In genomic region chr19:57323087-57323486, GRCm38 (mm10) we compare ENCODE assay signal across 17 mouse cellular contexts. TPM values are rescaled to one million over a fixed set of nuclear protein-coding genes. Genes with fewer than 3 reads are reported as not detected.
DNase-seq lines count a peak whose midpoint lies in the region; ATAC-seq and TF ChIP-seq lines count a peak whose summit lies in the region.
"Had no signal": no experiment of that assay in that cellular context is flagged by ENCODE, and none has a peak within 500 bp of the region (broad histone marks: within the 10 kb centered on the region; RNA-seq: fewer than 3 reads in every experiment).

No protein-coding gene starts in this region.

- no peak overlapping the region for H3K9ac ChIP-seq in heart, adult 2 months (ENCODE audit: low read depth, low read length)
- no peak overlapping the region for H3K9ac ChIP-seq in lung, postnatal 0 days (replicated peaks; ENCODE audit: low read depth)
- H3K9ac ChIP-seq: liver, postnatal 0 days; midbrain, embryonic 12.5 days had no signal

- TF ChIP-seq EP300 in heart, adult 2 months (IDR thresholded peaks at IDR 0.05; ENCODE audit: insufficient read depth, low read depth, low read length): no peak
- peak; percentile 15; the same call in 1 of the 2 replicates for TF ChIP-seq EP300 in lung, postnatal 0 days (IDR thresholded peaks at IDR 0.05)

- TF ChIP-seq POLR2A in heart, adult 2 months (IDR thresholded peaks at IDR 0.05; ENCODE audit: insufficient read depth, low read depth, low read length): no peak

- intact Hi-C loops in heart, adult 2 months (cut with DNase I): loop anchor here (10.0 kb wide), 1 partner anchor 398 kb away; no protein-coding TSS in a partner anchor
- intact Hi-C loops in heart, postnatal 25 days (cut with DNase I): loop anchor here (10.0 kb wide), 1 partner anchor 398 kb away; no protein-coding TSS in a partner anchor

- no peak overlapping the region for H3K4me3 ChIP-seq in heart, adult 2 months
- H3K4me3 ChIP-seq in lung, postnatal 0 days (ENCODE audit: low read depth, low read length): no peak overlapping the region
- H3K4me3 ChIP-seq: midbrain, embryonic 12.5 days; myocyte had no signal

- WGBS in heart, adult 2 months: 65% methylated on average over 8 of the region's 8 CpGs
- WGBS in lung, postnatal 0 days: 76% methylated on average over 8 of the region's 8 CpGs

- 0 out of 2 replicates have a peak, but pooled peaks have one; percentile 2 for ATAC-seq in lung, postnatal 0 days

- TF ChIP-seq CTCF in heart, adult 2 months (IDR thresholded peaks at IDR 0.05): peak; percentile 32
- TF ChIP-seq CTCF in lung, postnatal 0 days (IDR thresholded peaks at IDR 0.05): peak; percentile 43

- H3K4me1 ChIP-seq in heart, adult 2 months (ENCODE audit: control insufficient read depth, insufficient read depth, low read length): peaks cover 2% of the 10 kb centered on the region; the same call in 1 of the 2 replicates
- H3K4me1 ChIP-seq in lung, postnatal 0 days (ENCODE audit: insufficient read depth, low read depth, low read length): no peaks in the 10 kb centered on the region
- H3K4me1 ChIP-seq: midbrain, embryonic 12.5 days had no signal

- H3K27ac ChIP-seq in heart, adult 2 months: no peak overlapping the region
- H3K27ac ChIP-seq in lung, postnatal 0 days (ENCODE audit: low read length): no peak overlapping the region
- H3K27ac ChIP-seq: midbrain, embryonic 12.5 days had no signal

- no peak overlapping the region for H3K4me2 ChIP-seq in lung, postnatal 0 days (replicated peaks; ENCODE audit: low read depth, low read length)
- H3K4me2 ChIP-seq: midbrain, embryonic 12.5 days had no signal

- no peaks in the 10 kb centered on the region for H3K27me3 ChIP-seq in heart, adult 2 months (ENCODE audit: control insufficient read depth, insufficient read depth, low read length)
- H3K27me3 ChIP-seq in lung, postnatal 0 days (replicated peaks; ENCODE audit: insufficient read depth, low read length): no peaks in the 10 kb centered on the region
- H3K27me3 ChIP-seq: midbrain, embryonic 12.5 days had no signal

- DNase-seq in heart, adult 2 months: no peak
- no peak for DNase-seq in heart, postnatal 25 days (ENCODE audit: low spot score)
- no peak for DNase-seq in lung, postnatal 0 days (ENCODE audit: low spot score)
- DNase-seq in lung, adult 18-20 months: no peak
- DNase-seq in CD4-positive helper T cell, adult 2 months (ENCODE audit: low read depth, low spot score): peak; percentile 46
- peak; percentile 63 for DNase-seq in NIH3T3 (ENCODE audit: low read depth)
- DNase-seq in ovary, adult 18-20 months (ENCODE audit: low spot score): no peak
- no peak for DNase-seq in gastrocnemius, postnatal 10 days
- DNase-seq: adrenal gland, postnatal 36 days; cerebellum, adult 18-20 months; cerebellum, postnatal 36 days; kidney, adult 11 months; liver, postnatal 0 days; right cerebral cortex, postnatal 25 days; thymus, adult 2 months had no signal

- no peaks in the 10 kb centered on the region for H3K9me3 ChIP-seq in lung, postnatal 0 days (ENCODE audit: low read length)
- H3K9me3 ChIP-seq: midbrain, embryonic 12.5 days had no signal

- H3K79me2 ChIP-seq in heart, adult 2 months (replicated peaks; ENCODE audit: control insufficient read depth, insufficient read depth, low read length): no peaks in the 10 kb centered on the region

- H3K36me3 ChIP-seq in heart, adult 2 months (ENCODE audit: control insufficient read depth, insufficient read depth, low read length): no peaks in the 10 kb centered on the region
- H3K36me3 ChIP-seq in lung, postnatal 0 days (ENCODE audit: insufficient read depth, low read length): no peaks in the 10 kb centered on the region
- H3K36me3 ChIP-seq: midbrain, embryonic 12.5 days had no signal

RNA-seq across cellular contexts. Expression of gene Ablim1, which starts 8.4 kb away (rescaled TPM):
- total RNA-seq in heart, adult 2 months (2021): 100 to 1,000 TPM; 418 to 454 TPM
- 101 and 165 TPM in 2 replicates for polyA plus RNA-seq in heart, adult 2 months (2012; rRNA removed)
- 100 to 1,000 TPM; 417 to 451 TPM for total RNA-seq in heart, postnatal 25 days (2021)
- 50.1 and 50.7 TPM in 2 replicates for polyA plus RNA-seq in lung, postnatal 0 days (2015; fragmentation: Nextera tagmentation; extraction: Ambion mirVana)
- 10 to 100 TPM; 42.8 to 52.0 TPM for total RNA-seq in gastrocnemius, postnatal 10 days (2021)

RNA-seq across cellular contexts. Expression of gene Fam160b1, which starts 37.4 kb away (rescaled TPM):
- total RNA-seq in heart, adult 2 months (2021): 10 to 100 TPM; 10.6 to 11.1 TPM
- 6.7 and 10.2 TPM in 2 replicates for polyA plus RNA-seq in heart, adult 2 months (2012; rRNA removed)
- 10 to 100 TPM in 1 of 2 experiments, 1 to 10 TPM in 1; 9.9 to 12.4 TPM for total RNA-seq in heart, postnatal 25 days (2021)
- polyA plus RNA-seq in lung, postnatal 0 days (2015; fragmentation: Nextera tagmentation; extraction: Ambion mirVana): 14.7 and 14.9 TPM in 2 replicates
- 10 to 100 TPM in 1 of 2 experiments, 1 to 10 TPM in 1; 9.6 to 12.8 TPM for total RNA-seq in gastrocnemius, postnatal 10 days (2021)

Comparison
In these comparisons a context has a peak if more than half of its experiments do, and no peak if none do; other contexts are left out.
1. DNase-seq: peak in CD4-positive helper T cell, adult 2 months (single experiment) and NIH3T3 (single experiment); none in heart, adult 2 months (0 of 2), heart, postnatal 25 days (single experiment), lung, postnatal 0 days (single experiment), lung, adult 18-20 months (0 of 2), ovary, adult 18-20 months (single experiment) and gastrocnemius, postnatal 10 days (single experiment).
2. RNA of gene Ablim1, which starts 8.4 kb away (total RNA-seq): 418 to 454 TPM in heart, adult 2 months and 417 to 451 TPM in heart, postnatal 25 days; 42.8 to 52.0 TPM in gastrocnemius, postnatal 10 days; every median in the first group is over 4 times any median in the second.